Mouse (Mus musculus) cerebellum, adult 9-11 months (tissue): ENCODE data around the gene Kat2b.
A peak's percentile ranks its signal among the peaks of the same experiment; 100 is the strongest.
"Not testable (repeated sequence)": the region's sequence is repeated elsewhere in the genome, so short reads cannot be mapped to it uniquely, and the experiment has no call there.

Experiments used
- DNase-seq: peaks from one replicate; pipeline ENCODE4 v3.0.0; 2022

Kat2b gene

GRCm38 (mm10) chr17:53570361-53570875 lies 3.8 kb downstream of the Kat2b start:
- no peak for DNase-seq

DNA sequence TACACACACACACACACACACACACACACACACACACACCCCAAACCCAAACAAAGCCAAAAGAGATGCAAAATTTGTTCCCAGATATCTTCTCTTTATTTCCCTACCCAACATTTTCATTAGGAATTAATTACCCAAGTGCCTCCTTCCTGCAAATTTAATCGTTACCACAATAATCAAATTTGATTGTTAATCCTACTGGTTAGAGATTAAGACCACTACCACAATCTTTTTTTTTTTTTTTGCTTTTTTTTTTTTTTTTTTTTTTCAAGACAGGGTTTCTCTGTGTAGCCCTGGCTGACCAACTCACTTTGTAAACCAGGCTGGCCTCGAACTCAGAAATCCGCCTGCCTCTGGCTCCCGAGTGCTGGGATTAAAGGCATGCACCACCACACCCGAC lies 4.3 kb downstream of the Kat2b start:
- not testable (repeated sequence) for DNase-seq

DNA sequence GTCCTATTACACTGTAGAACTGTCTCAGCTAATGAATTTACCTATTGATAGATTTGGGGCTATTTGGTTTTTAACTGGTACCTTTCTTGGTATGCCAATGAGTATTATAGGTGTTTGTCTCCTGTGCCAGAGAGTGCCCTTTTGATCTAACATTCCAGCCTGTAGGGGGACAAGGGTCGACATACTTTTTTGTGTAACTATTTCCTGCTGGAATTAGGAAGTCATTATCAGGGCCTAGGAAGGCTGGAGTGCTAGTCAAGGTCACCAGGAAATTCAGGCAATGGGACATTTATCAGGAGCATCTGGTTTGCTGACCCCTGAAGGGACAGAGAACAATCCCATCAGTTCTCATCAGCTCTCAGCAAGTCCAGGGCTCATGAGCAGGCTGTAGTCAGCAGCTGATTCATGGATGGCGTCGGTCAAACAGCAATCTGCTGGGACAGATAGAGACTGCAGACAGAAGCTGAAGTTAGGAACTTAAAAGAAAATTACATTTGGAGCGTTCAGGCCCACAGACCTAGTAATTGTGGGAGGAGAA lies 6.4 kb downstream of the Kat2b start:
- no peak for DNase-seq

- DNase-seq, result peak; percentile 31
These were observed 10.5 kb downstream of the Kat2b start for GRCm38 (mm10) chr17:53577151-53577550.

DNA sequence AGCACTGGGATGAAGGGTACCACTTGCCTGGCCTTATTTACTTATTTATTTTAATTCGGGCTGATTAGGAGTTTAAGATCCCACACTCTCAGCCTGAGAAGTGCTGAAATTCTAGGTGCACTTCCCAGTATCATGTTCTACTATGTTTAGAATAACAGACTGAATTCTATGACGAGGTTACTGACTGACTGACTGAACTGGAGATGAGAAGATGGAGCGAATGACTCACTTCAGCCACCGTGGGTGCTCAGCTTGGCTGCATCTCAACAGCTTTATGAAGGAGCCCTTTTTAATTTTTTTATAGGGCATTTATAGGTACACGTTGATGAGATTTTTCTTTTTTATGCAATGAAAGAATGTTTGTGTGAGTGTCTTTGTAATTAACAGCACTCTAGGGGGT lies 11.1 kb downstream of the Kat2b start:
- peak; percentile 34 for DNase-seq

DNA sequence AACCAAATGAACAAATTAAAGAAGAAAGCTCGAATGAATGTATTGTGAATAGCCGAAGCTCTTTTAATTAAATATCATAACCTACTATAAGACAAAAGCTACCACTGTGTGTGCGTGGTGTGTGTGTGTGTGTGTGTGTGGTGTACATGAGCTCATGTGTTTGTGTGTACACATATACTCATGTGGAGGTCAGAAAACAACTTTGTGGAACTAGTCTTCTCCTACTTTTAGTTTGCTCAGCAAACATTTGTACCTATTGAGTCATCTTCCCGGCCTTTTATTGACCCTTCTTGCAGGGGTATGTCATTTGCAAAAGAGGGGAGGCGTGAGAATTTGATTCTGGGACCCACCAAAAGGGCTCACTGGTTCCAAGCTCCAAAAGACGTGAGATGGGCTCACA lies 11.6 kb downstream of the Kat2b start:
- DNase-seq, result no peak

DNA sequence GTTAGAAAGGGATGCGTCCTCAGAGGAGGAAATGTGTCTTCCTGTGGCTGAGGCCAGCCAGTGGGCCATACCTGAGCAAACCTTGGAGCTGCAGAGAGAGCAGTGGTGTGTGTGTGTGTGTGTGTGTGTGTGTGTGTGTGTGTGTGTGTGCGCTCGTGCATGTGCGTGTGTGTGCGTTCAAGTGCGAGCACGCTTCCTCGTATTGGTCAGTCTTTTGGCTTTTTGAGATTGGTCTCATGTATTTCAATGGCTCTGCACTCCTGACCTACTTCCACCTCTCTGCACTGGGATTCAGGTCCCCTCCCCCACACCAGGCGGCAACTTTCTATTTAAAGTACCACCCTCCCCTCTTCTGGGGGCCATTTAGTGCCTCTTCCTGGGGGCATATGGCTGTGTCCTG lies 12.1 kb downstream of the Kat2b start:
- DNase-seq, result peak; percentile 94

DNA sequence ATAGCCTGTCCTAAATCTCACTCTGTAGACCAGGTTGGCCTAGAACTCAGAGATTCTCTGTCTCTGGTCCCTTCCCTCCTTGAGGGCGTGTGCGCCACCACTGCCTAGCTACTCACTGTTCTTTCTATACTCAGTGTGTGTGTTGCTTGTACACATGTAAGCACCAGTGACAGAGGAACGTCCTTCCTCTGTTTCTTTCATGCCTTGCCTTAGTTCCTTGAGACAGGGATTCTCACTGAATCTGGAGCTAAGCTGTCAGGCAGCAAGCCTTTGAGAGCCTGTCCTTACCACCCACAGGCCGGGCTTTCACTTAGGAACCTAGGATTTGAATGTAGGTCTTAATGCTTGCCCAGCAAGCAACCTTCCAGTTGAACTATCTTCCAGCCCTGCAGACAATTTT lies 13.0 kb downstream of the Kat2b start:
- DNase-seq, result peak; percentile 39

DNA sequence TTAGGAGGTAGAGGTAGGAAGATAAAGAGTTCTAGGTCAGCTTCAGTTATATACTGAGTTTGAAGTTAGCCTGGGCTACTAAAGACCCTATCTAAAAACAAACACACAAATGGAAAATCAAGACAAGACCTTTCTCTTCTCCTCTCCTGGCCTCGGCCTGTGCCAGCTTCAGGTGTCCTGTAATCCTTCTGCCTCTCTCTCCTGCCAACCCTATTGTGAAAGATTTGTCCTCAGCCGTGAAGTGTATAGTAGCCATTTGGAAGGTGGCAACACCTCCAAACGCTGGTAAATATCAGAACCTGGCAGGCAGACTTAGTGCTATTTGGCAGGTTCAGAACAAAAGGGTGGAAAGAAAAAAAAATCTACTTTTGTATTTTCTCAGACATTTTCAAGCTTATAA lies 13.6 kb downstream of the Kat2b start:
- DNase-seq, result peak; percentile 71

DNA sequence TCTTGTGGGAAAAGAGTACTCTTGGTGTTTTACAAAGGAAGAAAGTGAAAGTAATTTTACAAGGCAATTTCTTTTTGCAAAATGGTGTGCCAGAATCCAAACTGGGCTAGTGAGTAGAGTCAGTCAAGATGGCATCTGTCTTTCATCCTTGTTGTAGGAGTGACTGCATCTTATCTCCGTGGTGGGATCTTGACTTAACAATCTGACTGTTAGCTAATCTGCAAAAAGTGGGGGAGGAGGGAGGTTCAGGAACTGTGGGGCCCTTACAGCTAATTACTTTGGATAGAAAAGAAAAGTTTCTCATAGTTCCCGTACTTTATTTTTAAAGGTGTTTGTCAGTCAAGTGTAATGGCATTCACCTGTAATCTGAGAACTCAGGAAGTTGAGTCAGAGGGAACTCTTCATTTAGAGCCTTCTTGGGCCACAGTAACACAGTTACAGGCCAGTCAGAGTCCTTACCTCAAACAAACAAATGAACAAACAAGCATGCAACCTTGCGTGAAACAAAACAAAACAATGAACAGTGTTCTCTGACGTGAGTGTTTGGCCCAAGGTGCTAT lies 15.4 kb downstream of the Kat2b start:
- DNase-seq, result no peak

- DNase-seq, result peak; percentile 27
These were observed 16.1 kb downstream of the Kat2b start for GRCm38 (mm10) chr17:53582805-53583204.

DNA sequence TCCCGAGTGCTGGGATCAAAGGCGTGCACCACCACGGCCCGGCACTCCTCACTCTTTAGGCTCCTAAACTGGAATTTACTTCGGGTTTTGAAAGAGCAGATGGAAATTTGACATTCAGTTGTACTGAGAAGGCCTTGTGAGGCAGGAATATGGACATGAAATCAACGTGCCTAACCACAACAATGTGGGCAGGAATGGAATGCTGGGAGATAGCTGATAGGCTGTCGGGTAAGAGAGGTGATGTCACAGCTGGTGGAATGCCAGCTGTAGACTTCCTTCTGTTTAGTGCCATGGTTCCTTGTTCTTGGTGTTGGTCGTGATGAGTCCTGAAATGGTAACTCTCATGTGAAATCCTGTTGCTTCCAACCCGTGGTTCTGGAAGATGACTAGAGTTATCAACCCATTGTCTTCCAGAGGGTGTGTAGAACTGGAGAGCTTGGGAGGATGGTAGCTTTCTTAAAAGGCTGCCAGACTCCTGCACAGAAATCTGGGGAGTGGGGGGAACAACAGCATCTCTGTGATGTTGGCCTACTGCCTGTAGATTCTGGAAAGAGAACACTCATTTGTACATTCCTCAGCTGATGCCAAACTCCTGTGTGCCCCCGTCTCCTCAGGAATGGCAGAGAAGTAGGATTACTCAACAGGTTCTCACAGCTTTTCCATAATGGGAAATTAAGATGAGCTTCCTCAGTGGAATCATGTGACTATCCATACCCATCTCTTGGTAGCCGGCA lies 17.4 kb downstream of the Kat2b start:
- peak; percentile 44 for DNase-seq

DNA sequence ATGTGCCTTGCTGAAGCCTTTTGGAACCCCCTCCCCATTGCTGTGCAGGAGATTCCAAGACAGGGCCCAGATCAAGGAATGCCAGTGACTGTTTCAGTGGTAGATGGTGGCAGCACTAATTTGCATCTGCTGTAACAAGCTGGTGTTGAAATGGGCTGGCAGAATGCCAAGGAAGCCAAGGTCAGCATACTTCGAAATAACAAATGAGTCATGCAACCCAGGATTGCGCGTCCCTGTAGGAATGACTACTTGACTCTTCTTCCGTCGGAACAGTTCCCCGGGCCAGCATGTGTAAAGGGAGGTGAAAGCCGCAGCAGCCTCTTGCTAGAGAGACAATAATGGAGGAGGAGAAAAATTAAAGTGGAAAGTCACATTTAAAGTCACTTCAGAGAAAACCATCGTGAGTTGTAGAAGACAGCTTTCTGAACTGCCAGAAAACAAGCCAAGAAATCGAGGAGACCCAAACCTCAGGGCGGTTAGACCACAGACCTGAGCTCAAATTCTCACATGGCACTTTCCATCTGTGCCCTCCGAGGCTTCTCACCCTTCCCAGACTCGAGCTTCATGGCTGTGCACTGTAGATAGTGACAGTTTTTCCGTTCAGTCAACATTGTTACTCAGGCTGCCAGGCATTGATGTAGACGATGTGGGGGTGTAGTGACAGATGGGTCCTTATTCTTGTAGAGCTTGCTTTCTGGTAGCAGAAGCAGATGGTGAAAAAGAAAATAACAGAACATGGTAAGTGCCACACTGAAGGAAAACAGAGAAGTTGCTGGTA lies 20.6 kb downstream of the Kat2b start:
- peak; percentile 89 for DNase-seq

DNA sequence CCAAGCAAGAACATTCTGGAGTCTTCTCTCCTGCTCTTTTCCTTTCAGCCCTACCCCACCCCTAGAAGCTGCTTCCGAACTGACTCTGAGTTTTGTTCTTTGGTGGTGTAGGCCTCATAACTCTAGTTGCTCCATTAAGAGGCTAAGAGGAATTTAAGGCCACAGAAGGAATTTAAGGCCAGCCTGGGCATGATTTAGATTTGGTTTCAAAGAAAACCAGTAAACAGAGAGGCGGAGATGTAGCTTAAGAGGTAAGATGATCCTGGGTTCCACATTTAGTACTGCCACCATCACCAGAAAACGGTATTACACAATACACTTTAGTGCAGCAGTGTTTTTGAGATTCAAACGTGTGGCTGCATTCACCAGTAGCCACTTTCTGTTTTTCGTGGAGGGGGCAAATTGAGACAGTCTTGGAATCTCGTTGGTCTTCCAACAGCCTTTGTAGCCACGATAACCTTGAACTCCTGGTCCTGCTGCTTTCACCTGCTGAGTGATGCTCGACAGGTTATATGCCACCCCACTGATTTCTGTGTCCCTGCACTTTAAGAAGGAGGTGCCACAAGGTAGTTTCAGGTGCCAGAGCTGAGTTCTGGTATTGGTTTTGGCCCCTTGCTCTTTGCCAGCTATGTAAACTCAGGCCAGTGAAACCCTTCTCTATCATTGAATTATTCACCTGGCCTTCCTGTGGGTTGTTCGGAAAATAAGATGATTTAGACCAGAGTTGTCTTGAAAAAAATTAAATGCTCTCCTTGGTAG lies 21.6 kb downstream of the Kat2b start:
- DNase-seq, result no peak

DNA sequence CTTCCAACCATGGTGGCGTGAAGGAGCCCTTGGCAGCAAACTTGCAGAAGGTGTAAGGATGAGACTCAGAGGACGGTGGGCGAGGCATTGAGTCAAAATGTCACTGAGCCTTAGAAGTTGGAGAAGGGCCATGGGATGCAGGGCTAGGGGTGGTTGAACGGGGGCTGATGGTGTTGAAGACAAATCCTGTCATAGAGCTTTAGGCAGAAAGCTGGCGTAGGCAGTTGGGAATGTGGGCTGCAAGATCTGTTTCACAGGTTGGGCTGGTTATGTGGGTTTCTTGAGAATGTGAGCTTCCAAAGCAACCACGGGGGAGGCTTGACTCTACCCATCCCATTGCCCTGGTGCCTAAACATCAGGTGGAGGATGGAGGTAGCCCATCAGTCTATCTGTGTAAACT lies 23.4 kb downstream of the Kat2b start:
- DNase-seq, result peak; percentile 36

DNA sequence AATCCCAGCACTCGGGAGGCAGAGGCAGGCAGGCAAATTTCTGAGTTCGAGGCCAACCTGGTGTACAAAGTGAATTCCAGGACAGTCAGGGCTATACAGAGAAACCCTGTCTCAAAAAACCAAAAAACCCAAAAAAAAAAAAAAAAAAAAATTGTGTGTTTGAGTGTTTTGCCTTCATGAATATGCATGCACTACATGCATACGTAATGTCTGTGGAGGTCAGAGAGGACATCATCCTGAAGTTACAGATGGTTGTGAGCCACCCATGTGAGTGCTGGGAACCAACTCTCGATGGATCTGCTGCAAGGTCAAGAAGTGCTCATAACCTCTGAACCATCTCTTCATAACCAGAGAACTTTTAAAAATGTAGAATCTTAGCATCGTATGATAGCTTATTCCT lies 25.2 kb downstream of the Kat2b start:
- DNase-seq, result no peak

- no peak for DNase-seq
These were observed 27.9 kb downstream of the Kat2b start for GRCm38 (mm10) chr17:53594590-53594989.

GRCm38 (mm10) chr17:53595527-53595926 lies 28.9 kb downstream of the Kat2b start:
- DNase-seq, result no peak

- DNase-seq, result peak; percentile 64
These were observed 29.7 kb downstream of the Kat2b start for GRCm38 (mm10) chr17:53596314-53596882.

DNA sequence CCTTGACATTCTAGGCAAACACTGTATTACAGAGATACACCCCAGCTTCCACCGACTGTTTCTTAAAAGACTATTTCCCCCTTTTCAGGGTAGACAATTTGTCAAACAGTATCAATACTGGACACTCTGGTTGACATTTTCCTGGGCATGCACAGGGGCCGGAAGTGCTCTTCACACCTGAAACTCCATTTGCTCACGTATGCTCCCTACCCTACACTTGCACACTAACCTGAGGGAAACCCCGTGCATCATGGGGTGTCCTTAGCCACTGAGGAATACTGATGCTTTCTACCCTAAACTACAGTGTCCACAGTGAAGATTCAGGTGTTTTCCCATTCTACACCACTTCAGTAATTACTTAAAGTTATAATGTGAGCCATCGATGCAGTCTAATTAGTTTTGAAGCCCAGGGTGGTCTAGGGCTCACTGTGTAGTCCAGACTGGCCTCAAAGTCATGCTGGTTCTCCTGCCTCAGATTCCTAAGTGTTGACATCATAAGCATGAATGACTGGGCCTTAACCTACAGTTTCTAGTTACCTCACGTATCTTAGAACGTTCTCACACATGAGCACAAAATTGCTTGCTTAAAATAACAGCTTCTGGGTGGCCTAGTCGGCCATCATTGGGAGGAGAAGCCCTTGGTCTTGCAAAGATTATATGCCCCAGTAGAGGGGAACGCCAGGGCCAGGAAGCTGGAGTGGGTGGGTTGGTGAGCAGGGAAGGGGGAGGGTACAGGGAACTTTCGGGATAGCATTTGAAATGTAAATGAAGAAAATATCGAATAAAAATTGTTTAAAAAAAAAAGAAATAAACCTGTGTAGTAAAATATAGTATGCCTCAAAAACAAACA lies 30.5 kb downstream of the Kat2b start:
- no peak for DNase-seq

- no peak for DNase-seq
These were observed 31.9 kb downstream of the Kat2b start for GRCm38 (mm10) chr17:53598571-53598970.
